Mouse (Mus musculus) thymus, postnatal 10 days (tissue): Measurements from ENCODE around the gene Gnb2.

Source experiments
- DNase-seq, 2 experiments: peaks; one replicate each; pipeline ENCODE4 v3.0.0; 2021; ENCODE audit warnings: low spot score in 2 of 2

The Gnb2 gene

GRCm38 (mm10) chr5:137533117-137533827, at the start of gene Gnb2, which contains the start of gene Epo:
Gene Gnb2 (minus strand): TSS chr5:137533510.
Gene Epo (minus strand): TSS chr5:137533242.
- DNase-seq, result peak; percentile 97 to 99

- no peak for DNase-seq
Measured at GRCm38 (mm10) chr5:137582702-137583101, 49.4 kb upstream of the Gnb2 start.

GRCm38 (mm10) chr5:137580246-137580645, 46.9 kb upstream of the Gnb2 start:
- DNase-seq, result no peak

DNA sequence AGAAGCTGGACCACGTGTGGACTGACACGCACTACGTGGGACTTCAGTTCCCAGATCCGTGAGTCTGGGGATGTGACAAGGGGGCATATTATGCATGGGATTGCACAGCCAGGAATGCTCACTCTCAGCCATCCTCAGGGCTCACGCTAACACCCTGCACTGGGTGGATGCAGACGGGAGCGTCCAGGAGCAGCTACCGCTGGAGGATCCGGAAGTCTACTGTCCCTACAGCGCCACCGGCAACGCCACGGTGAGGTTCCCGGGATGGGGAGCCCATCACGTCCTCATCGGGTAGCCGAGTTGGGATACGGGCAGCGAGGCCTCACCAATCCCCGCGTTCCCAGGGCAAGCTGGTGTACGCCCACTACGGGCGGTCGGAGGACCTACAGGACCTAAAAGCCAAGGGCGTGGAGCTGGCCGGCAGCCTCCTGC, 41.2 kb upstream of the Gnb2 start:
- DNase-seq, result no peak

DNA sequence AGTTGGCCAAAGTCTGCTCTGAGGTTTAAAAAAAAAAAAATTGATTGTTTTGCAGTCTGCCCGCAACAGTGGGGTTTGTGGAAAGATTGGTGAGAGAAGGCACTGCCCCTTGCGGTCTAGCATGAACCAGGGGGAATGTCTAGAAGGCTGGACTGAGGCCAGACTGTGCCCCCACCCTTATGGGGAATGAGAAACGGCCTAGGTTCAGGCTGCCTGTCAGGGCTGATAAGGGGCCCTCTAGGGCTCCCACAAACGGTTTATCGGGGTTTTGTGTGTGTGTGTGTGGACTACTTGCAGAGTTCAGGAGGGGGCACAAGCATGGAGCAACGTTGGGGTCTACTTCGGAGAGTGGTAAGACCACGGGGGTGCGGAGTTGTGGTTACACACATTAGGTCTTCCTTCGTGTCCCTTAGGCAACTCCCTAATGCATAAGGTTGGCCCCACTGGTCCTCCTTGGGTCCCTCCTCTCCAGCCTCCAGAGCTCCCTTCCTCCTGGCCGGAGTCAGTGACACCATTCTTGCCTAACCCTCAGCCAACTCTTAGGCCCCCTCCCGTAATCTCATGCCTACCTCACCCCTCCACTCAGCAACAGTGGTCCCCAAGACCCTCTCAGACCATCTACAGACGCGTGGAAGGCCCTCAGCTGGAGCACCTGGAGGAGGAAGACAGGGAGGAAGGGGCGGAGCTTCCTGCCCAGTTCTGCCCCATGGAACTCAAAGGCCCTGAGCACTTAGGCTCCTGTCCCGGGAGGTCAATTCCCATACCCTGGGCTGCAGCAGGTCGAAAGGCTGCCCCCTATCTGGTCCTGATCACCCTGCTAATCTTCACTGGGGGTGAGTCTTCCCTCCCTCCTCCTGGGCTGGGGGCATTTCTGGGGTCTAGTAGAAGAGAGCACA, 37.6 kb upstream of the Gnb2 start:
- DNase-seq, result no peak

DNA sequence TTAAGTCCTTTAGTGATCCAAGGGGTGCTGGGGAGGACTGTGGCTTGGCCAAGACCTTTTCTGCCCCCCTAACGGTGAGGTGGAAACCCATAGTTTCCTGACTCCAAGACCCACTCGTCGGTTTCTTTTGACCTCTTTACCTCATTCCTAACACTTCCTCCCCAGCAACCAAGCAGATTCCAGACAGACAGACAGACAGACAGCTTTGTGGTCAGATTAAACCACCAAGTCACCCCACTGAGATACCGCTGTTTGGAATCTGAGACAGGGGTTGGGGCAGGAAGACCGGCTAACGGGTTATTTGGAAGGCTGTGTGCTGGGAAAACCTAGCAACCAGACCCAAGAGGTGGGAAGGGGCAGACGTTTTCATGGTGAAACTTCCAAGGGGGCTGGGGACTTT, 36.9 kb upstream of the Gnb2 start:
- no peak for DNase-seq

DNA sequence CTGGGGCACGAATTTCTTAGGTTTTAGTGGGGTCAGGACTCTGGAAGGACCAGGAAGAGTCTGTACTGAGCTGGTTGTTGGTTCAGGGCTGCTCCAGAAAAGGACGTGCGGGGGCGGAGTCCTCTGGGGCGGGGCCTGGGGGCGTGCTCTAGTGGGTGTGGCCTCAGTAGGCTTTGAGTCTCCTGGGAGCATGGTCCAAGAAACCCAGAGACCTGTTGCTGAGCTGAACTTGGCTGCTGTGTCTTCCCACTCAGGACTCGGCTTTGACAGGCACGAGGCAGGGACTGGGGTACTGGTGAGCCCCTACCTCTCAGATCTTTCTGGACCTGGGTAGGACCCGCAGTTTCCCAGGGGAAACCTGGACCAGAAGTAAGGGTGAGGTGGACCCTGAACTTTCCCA, 36.4 kb upstream of the Gnb2 start, which contains the start of gene Tfr2:
Gene Tfr2, plus strand, starts transcription at position 176 of the 400 bp plus-strand sequence.
- DNase-seq, result peak in 1 of 2 experiments; percentile 37

DNA sequence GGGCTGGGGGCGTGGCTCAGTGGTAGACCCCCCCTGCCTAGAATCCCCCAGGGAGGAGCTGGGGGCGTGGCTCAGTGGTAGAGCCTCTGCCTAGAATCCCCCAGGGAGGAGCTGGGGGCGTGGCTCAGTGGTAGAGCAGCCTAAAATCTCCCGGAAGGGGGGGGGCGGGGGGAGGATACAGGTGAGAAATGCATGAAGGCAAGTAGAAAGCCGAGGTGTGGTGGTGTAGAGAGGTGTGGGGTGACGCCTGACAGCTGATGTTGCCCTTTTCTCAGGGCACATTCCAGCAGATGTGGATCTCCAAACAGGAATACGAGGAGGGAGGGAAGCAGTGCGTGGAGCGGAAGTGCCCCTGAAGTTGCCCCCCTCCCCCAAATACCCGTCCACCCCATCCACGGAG, 35.7 kb upstream of the Gnb2 start:
- no peak for DNase-seq

GRCm38 (mm10) chr5:137568223-137568798, 35.0 kb upstream of the Gnb2 start:
- DNase-seq, result no peak

GRCm38 (mm10) chr5:137566416-137566815, 33.1 kb upstream of the Gnb2 start:
- DNase-seq, result no peak

DNA sequence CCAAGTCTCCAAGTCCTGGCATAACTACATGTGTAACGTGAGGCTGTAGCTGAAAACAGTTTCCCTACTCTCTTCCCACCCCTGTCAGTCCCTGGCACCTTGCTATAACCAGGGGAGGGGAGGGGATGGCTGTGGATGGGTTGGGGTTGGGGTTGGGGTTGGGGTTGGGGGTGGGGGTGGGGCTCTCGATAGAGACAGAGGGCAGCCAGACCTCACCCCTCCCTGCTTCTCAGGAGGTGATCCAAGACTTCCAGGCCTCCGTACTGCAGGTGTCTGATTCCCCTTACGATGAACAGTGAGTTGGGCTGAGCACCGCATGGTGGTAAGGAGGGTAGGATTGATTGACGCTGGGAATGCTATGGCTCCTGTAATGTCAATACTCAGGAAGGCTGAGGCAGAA, 32.4 kb upstream of the Gnb2 start:
- DNase-seq, result no peak

GRCm38 (mm10) chr5:137562965-137563364, 29.7 kb upstream of the Gnb2 start:
- DNase-seq, result no peak

GRCm38 (mm10) chr5:137561556-137561955, 28.2 kb upstream of the Gnb2 start:
- DNase-seq, result no peak

- DNase-seq, result no peak
Measured at GRCm38 (mm10) chr5:137553898-137554297, 20.6 kb upstream of the Gnb2 start.

GRCm38 (mm10) chr5:137553411-137553837, 20.1 kb upstream of the Gnb2 start, which contains the start of gene Actl6b:
Gene Actl6b (plus strand): TSS chr5:137553517.
- peak; percentile 51 to 70 for DNase-seq

GRCm38 (mm10) chr5:137553000-137553399, 19.7 kb upstream of the Gnb2 start:
- DNase-seq, result no peak

- DNase-seq, result no peak
Measured at GRCm38 (mm10) chr5:137551119-137551518, 17.8 kb upstream of the Gnb2 start.

DNA sequence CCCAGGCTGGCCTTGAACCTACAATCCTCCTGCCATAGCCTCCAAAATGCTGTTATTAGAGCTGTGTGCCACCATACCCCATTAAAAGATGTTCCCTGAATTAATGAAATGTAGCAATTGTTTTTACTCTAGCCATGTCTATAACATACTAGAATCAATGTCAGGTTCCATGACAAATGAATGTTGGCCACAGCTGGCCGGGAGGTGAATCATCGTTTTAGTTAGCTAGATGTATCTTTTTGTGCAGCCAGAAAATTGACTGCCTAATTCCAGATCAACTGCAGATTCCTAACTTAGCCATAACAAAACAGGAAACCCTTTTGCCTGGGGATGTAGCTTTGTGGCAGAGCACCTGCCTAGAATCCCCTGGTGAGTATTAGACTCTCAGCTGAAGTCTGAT, 16.5 kb upstream of the Gnb2 start:
- no peak for DNase-seq

GRCm38 (mm10) chr5:137545596-137545995, 12.3 kb upstream of the Gnb2 start:
- no peak for DNase-seq

DNA sequence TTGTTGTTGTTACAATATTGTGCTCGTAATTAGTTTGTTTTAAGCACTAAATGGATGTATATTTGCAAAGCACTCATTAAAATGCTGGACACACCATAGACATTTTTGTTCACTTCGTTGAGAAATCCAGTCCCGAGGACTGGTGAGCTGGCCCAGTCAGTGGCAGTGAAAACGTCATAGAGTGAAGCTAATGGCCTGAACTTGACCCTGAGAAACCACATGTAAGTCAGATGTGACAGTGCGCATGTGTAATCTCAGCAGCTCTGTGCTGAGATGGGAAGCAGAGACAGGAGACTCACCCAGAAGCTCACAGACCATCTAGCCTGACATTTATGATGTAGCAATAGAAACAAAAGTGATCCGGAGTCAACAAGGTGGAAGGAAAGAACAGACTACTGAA, 11.6 kb upstream of the Gnb2 start:
- DNase-seq, result no peak

GRCm38 (mm10) chr5:137541768-137542540, 8.6 kb upstream of the Gnb2 start:
- DNase-seq, result no peak
